Mouse (Mus musculus) lung, postnatal 0 days (tissue): Measurements from ENCODE around the gene Csrnp3.

Experiments used
- CTCF ChIP-seq: IDR thresholded peaks from 2 replicates; pipeline ENCODE4 v1.5.1; 2016; ENCODE audit warnings: antibody characterized with exemption, mild to moderate bottlenecking
- EP300 ChIP-seq: IDR thresholded peaks from 2 replicates; pipeline ENCODE4 v1.6.1; 2016; ENCODE audit warnings: antibody characterized with exemption, mild to moderate bottlenecking, control low read depth

DNA sequence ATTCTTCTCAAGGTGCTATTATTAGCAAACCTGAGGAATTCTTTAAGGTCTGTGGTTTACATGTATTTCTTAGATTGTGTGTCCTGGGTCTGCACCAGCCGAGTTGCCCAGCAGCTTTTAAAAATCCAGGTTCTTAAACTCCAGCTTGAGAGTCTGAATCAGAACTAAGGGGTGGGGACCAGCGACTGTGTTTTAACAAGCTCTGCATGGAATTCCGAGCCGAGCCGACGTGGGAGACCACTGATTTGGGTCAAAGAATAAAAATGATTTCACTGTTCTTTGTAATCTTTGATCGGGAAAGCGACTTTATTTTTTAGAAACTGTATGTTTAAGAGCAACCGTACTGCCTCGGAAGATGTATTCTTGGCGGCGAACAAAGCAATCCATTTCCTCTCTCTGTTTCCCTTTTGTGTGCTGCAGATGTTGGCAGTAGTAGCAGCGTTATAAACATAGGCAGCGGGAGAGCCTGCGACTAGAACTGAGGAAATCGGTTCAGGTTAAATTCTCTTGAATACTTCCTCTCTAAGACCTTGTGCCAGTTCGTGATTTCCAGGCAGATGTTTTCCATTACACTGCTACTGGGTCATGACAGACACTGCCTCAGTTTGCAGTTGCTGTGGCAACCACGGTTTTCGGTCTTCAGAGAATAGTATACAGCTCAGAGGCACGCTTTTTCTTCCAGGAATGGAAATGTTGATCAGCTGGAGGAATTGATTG, 27.3 kb upstream of the Csrnp3 start:
- TF ChIP-seq CTCF (no peak), EP300 (no peak)
